In the genomic region with DNA sequence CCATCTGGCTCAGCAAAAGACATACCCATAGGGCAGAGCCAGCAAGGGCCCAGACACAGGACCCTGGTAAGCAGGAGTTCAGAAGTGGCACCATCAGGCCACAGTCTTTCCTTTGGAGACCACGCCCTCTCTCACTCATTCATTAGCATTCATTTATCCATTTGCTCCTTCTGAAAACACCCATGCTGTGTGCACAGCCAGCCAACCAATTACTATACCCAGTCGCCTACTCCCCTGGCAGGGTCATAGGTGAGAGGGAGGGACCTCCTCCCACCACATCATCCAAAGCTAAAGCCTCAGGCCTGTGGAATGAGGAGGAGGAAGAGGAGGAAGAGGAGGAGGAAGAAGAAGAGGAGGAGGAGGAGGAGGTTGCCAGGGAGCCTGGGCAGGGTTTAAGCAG, we compare ENCODE assay signal across 17 mouse cellular contexts.
DNase-seq lines count a peak whose midpoint lies in the region; ATAC-seq and TF ChIP-seq lines count a peak whose summit lies in the region.
"Had no signal": no experiment of that assay in that cellular context is flagged by ENCODE, and none has a peak within 500 bp of the region (broad histone marks: within the 10 kb centered on the region; RNA-seq: fewer than 3 reads in every experiment).

No protein-coding gene starts in this region.

- TF ChIP-seq EP300 in CH12.LX (IDR thresholded peaks at IDR 0.05; ENCODE audit: low read length) (no peak), ES-Bruce4 (IDR thresholded peaks at IDR 0.05; ENCODE audit: insufficient read depth, low read depth, low read length) (no peak)

- no peaks in the 10 kb centered on the region for H3K79me2 ChIP-seq in CH12.LX (replicated peaks; ENCODE audit: control insufficient read depth, extremely low read depth, insufficient read depth, poor library complexity, severe bottlenecking)

- H3K27me3 ChIP-seq in kidney, embryonic 15.5 days = peaks cover 2% of the 10 kb centered on the region; the same call in 1 of the 2 replicates
- H3K27me3 ChIP-seq in CH12.LX (replicated peaks) = peaks cover 58% of the 10 kb centered on the region
- no peaks in the 10 kb centered on the region for H3K27me3 ChIP-seq in ES-Bruce4 (ENCODE audit: control insufficient read depth, insufficient read depth, low read length, poor library complexity, severe bottlenecking)
- peaks cover 43% of the 10 kb centered on the region for H3K27me3 ChIP-seq in limb, embryonic 10.5 days (ENCODE audit: low read depth, poor library complexity, severe bottlenecking)

- no peaks in the 10 kb centered on the region for H3K9me3 ChIP-seq in kidney, embryonic 15.5 days (replicated peaks)
- no peaks in the 10 kb centered on the region for H3K9me3 ChIP-seq in CH12.LX (replicated peaks; ENCODE audit: low read length)
- H3K9me3 ChIP-seq in ES-Bruce4 (replicated peaks; ENCODE audit: control insufficient read depth, insufficient read depth, low read length, poor library complexity, severe bottlenecking) = no peaks in the 10 kb centered on the region
- H3K9me3 ChIP-seq in limb, embryonic 10.5 days (replicated peaks) = no peaks in the 10 kb centered on the region
- H3K9me3 ChIP-seq: hindbrain, embryonic 15.5 days; limb, embryonic 12.5 days; neural tube, embryonic 12.5 days had no signal

- no peak overlapping the region for H3K27ac ChIP-seq in kidney, embryonic 15.5 days
- no peak overlapping the region for H3K27ac ChIP-seq in CH12.LX (ENCODE audit: insufficient read depth, low read depth)
- H3K27ac ChIP-seq in ES-Bruce4 (ENCODE audit: insufficient read depth, low read length) = peak overlapping the region; percentile 37; the same call in 1 of the 2 replicates
- 0 out of 2 replicates have a peak overlapping the region, but pooled peaks have one; percentile 3 for H3K27ac ChIP-seq in limb, embryonic 10.5 days
- H3K27ac ChIP-seq: gastrocnemius, adult 2 months; hindbrain, embryonic 15.5 days; limb, embryonic 12.5 days; liver, embryonic 14.5 days; neural tube, embryonic 12.5 days had no signal

- no peak for DNase-seq in kidney, postnatal 10 days
- DNase-seq in CH12.LX (ENCODE audit: extremely low read depth) = peak; percentile 20
- no peak for DNase-seq in limb, embryonic 10.5 days (ENCODE audit: low spot score)
- no peak for DNase-seq in cerebellum, adult 9-11 months
- DNase-seq in layer of hippocampus, postnatal 36 days = no peak
- DNase-seq: cerebellum, postnatal 14 days; gastrocnemius, adult 2 months; kidney, adult 11 months; lung, postnatal 10 days; thymus, postnatal 25 days had no signal

- TF ChIP-seq RAD21 in CH12.LX (IDR thresholded peaks at IDR 0.05; ENCODE audit: low read depth, low read length) = no peak

- TF ChIP-seq POLR2A in CH12.LX (IDR thresholded peaks at IDR 0.05; ENCODE audit: low read depth, low read length) (no peak), ES-Bruce4 (IDR thresholded peaks at IDR 0.05; ENCODE audit: insufficient read depth, low read length) (no peak)

- no peak overlapping the region for H3K9ac ChIP-seq in kidney, embryonic 15.5 days
- H3K9ac ChIP-seq in CH12.LX (ENCODE audit: insufficient read depth, low read depth) (no peak overlapping the region), ES-Bruce4 (ENCODE audit: low read depth, poor library complexity, severe bottlenecking) (no peak overlapping the region)
- H3K9ac ChIP-seq: hindbrain, embryonic 15.5 days; limb, embryonic 12.5 days; liver, embryonic 14.5 days; neural tube, embryonic 12.5 days had no signal

- peaks cover 50% of the 10 kb centered on the region for H3K4me1 ChIP-seq in kidney, embryonic 15.5 days
- H3K4me1 ChIP-seq in CH12.LX (ENCODE audit: control insufficient read depth in 1 of 2, insufficient read depth in 2 of 2) (peaks cover 7 to 9% of the 10 kb centered on the region in 2 experiments; a peak in 3 of 4 replicates), ES-Bruce4 (ENCODE audit: control insufficient read depth, insufficient read depth, low read length) (peaks cover 9% of the 10 kb centered on the region)
- peaks cover 74% of the 10 kb centered on the region for H3K4me1 ChIP-seq in limb, embryonic 10.5 days

- no peaks in the 10 kb centered on the region for H3K36me3 ChIP-seq in kidney, embryonic 15.5 days
- H3K36me3 ChIP-seq in CH12.LX (replicated peaks in 1 of 2; ENCODE audit: control insufficient read depth in 1 of 2, insufficient read depth in 1 of 2, low read length in 1 of 2) (no peaks in the 10 kb centered on the region), ES-Bruce4 (ENCODE audit: control insufficient read depth, insufficient read depth, low read length, poor library complexity, severe bottlenecking) (no peaks in the 10 kb centered on the region)
- H3K36me3 ChIP-seq in limb, embryonic 10.5 days = no peaks in the 10 kb centered on the region
- H3K36me3 ChIP-seq: hindbrain, embryonic 15.5 days; limb, embryonic 12.5 days; neural tube, embryonic 12.5 days had no signal

- TF ChIP-seq CTCF in CH12.LX (conservative IDR thresholded peaks at IDR 0.05 in 1 of 2, IDR thresholded peaks at IDR 0.05 in 1 of 2; ENCODE audit: low read depth in 2 of 2, low read length in 2 of 2) (no peak), ES-Bruce4 (IDR thresholded peaks at IDR 0.05; ENCODE audit: low read depth, low read length) (no peak)

- 60% methylated on average over 2 of the region's 2 CpGs for WGBS in kidney, embryonic 15.5 days
- 55% methylated on average over 2 of the region's 2 CpGs for WGBS in limb, embryonic 10.5 days

- H3K4me3 ChIP-seq in kidney, embryonic 15.5 days (replicated peaks) = no peak overlapping the region
- H3K4me3 ChIP-seq in CH12.LX (replicated peaks in 1 of 3; ENCODE audit: low read depth in 2 of 3, low read length in 2 of 3, poor library complexity in 1 of 3) (no peak overlapping the region), ES-Bruce4 (ENCODE audit: low read depth, low read length) (no peak overlapping the region)
- H3K4me3 ChIP-seq in limb, embryonic 10.5 days = no peak overlapping the region
- H3K4me3 ChIP-seq: gastrocnemius, adult 2 months; hindbrain, embryonic 15.5 days; limb, embryonic 12.5 days; neural tube, embryonic 12.5 days had no signal

- in situ Hi-C loops in CH12.LX (cut with MboI; ENCODE audit: low pct_ligation_motif_present, low pct_unique_long_range_greater_than_20kb, low sequenced_read_pairs) = no loop called here

- dilution Hi-C loops in CH12.LX (cut with MboI; ENCODE audit: extremely low pct_ligation_motif_present, extremely low pct_unique_long_range_greater_than_20kb, low sequenced_read_pairs) = no loop called here

- no peak overlapping the region for H3K4me2 ChIP-seq in kidney, embryonic 15.5 days
- H3K4me2 ChIP-seq in CH12.LX (ENCODE audit: insufficient read depth, low read depth, poor library complexity, severe bottlenecking) = no peak overlapping the region
- H3K4me2 ChIP-seq: limb, embryonic 12.5 days had no signal

- peak; percentile 41 for ATAC-seq in kidney, embryonic 15.5 days (replicated peaks; ENCODE audit: low FRiP score)
- ATAC-seq: CD4-positive, CD25-positive, alpha-beta regulatory T cell, adult 4 months had no signal

TF ChIP-seq in CH12.LX, 34 proteins besides CTCF, POLR2A, EP300 and RAD21:
- TF ChIP-seq USF1 (IDR thresholded peaks at IDR 0.05; ENCODE audit: low read depth, low read length) = no peak
- TF ChIP-seq IRF4 (IDR thresholded peaks at IDR 0.05; ENCODE audit: low read depth, low read length) = no peak
- no peak for TF ChIP-seq E2F4 (IDR thresholded peaks at IDR 0.05; ENCODE audit: insufficient replicate concordance, low read depth, low read length)
- no peak for TF ChIP-seq NRF1 (IDR thresholded peaks at IDR 0.05; ENCODE audit: low read depth, low read length)
- no peak for TF ChIP-seq ETS1 (conservative IDR thresholded peaks at IDR 0.05; ENCODE audit: low read depth, low read length)
- TF ChIP-seq NELFE (IDR thresholded peaks at IDR 0.05; ENCODE audit: low read depth, low read length) = no peak
- TF ChIP-seq MXI1 (IDR thresholded peaks at IDR 0.05; ENCODE audit: low read depth, low read length) = no peak
- TF ChIP-seq MAZ (IDR thresholded peaks at IDR 0.05; ENCODE audit: low read depth, low read length) = no peak

Comparison
In these comparisons a context has a peak if more than half of its experiments do, and no peak if none do; other contexts are left out.
1. H3K27ac ChIP-seq: peak in ES-Bruce4 (single experiment) and limb, embryonic 10.5 days (single experiment); none in kidney, embryonic 15.5 days (single experiment) and CH12.LX (single experiment).